Mouse (Mus musculus) forebrain, embryonic 12.5 days (tissue): Measurements from ENCODE around the gene Gm5890. TPM values are rescaled to one million over a fixed set of nuclear protein-coding genes. Genes with fewer than 3 reads are reported as not detected.
"Not testable (repeated sequence)": the region's sequence is repeated elsewhere in the genome, so short reads cannot be mapped to it uniquely, and the experiment has no call there.

Source experiments
- ATAC-seq: fragments of 200-750 bp; cut with Nextera tagmentation; 2 replicates; pipeline ENCODE4 v1.8.0; 2017; ENCODE audit warnings: moderate TSS enrichment; ENCODE audit not compliant: low FRiP score
- H3K27ac ChIP-seq: fragments of 300-500 bp; sonication (generic); 2 replicates; pipeline ENCODE4 v1.5.1; 2016; ENCODE audit warnings: mild to moderate bottlenecking
- H3K27me3 ChIP-seq: fragments of 300-500 bp; sonication (generic); 2 replicates; pipeline ENCODE4 v1.6.1; 2016; ENCODE audit warnings: mild to moderate bottlenecking
- H3K36me3 ChIP-seq: fragments of 300-500 bp; sonication (generic); replicated peaks from 2 replicates; pipeline ENCODE4 v1.6.1; 2016; ENCODE audit warnings: mild to moderate bottlenecking
- H3K4me1 ChIP-seq: fragments of 300-500 bp; sonication (generic); 2 replicates; pipeline ENCODE4 v1.6.1; 2016
- H3K4me2 ChIP-seq: fragments of 300-500 bp; sonication (generic); 2 replicates; pipeline ENCODE4 v1.6.1; 2016; ENCODE audit warnings: mild to moderate bottlenecking, moderate library complexity
- H3K4me3 ChIP-seq: fragments of 300-500 bp; sonication (generic); replicated peaks from 2 replicates; pipeline ENCODE4 v1.5.1; 2016; ENCODE audit warnings: mild to moderate bottlenecking
- H3K9ac ChIP-seq: fragments of 300-500 bp; sonication (generic); 2 replicates; pipeline ENCODE4 v1.6.1; 2016; ENCODE audit warnings: mild to moderate bottlenecking
- H3K9me3 ChIP-seq: fragments of 300-500 bp; sonication (generic); 2 replicates; pipeline ENCODE4 v1.6.1; 2016
- WGBS: fragments of 180-500 bp; shearing (Covaris S2); methylation state at CpG from one replicate; pipeline ENCODE4 v1.1.7; 2016; 5-methylcytosine and 5-hydroxymethylcytosine counted together
- polyA plus RNA-seq: library from polyadenylated mRNA; unstranded; fragments of >200 nt; fragmentation: Nextera tagmentation; extraction: Ambion mirVana; gene quantifications from 2 replicates; pipeline ENCODE4 v1.2.1, GENCODE M21; 2016

The Gm5890 gene
- not detected in 2 replicates for polyA plus RNA-seq

- not testable (repeated sequence) for H3K27me3 ChIP-seq, H3K9ac ChIP-seq, H3K4me2 ChIP-seq, H3K27ac ChIP-seq, H3K36me3 ChIP-seq, H3K9me3 ChIP-seq, ATAC-seq, H3K4me3 ChIP-seq, H3K4me1 ChIP-seq
- no CpG with 5 or more reads among the region's 3 CpGs for WGBS
These were observed at the start of gene Gm5890 for GRCm38 (mm10) chr7:20262734-20263133. Gm5890 (minus strand) TSS chr7:20262834.

GRCm38 (mm10) chr7:20233728-20234127 lies 28.9 kb downstream of the Gm5890 start, which contains the start of gene Gm4498:
Gm4498 (minus strand) TSS chr7:20233828.
- not testable (repeated sequence) for H3K9ac ChIP-seq, H3K9me3 ChIP-seq, H3K36me3 ChIP-seq, H3K4me1 ChIP-seq, H3K27ac ChIP-seq, H3K27me3 ChIP-seq, ATAC-seq, H3K4me2 ChIP-seq, H3K4me3 ChIP-seq
- no CpG with 5 or more reads among the region's 2 CpGs for WGBS

Other genes with a start within 250 kb of the Gm5890 start
- gene Vmn1r91, start 163.2 kb downstream of the Gm5890 start, polyA plus RNA-seq: not detected in 2 replicates
- gene Gm16442, start 140.3 kb downstream of the Gm5890 start, polyA plus RNA-seq: not detected in 2 replicates
- gene Vmn1r93, start 123.7 kb downstream of the Gm5890 start, polyA plus RNA-seq: not detected in 2 replicates
- gene Vmn1r94, start 94.5 kb downstream of the Gm5890 start, polyA plus RNA-seq: not detected in 2 replicates
- not detected in 2 replicates for gene Vmn1r95, start 69.1 kb downstream of the Gm5890 start, polyA plus RNA-seq
- not detected in 2 replicates for gene Gm6164, start 57.2 kb downstream of the Gm5890 start, polyA plus RNA-seq
- not detected in 2 replicates for gene Gm4498, start 29.0 kb downstream of the Gm5890 start, polyA plus RNA-seq
- not detected in 2 replicates for gene Gm4133, start 71.2 kb upstream of the Gm5890 start, polyA plus RNA-seq
- not detected in 2 replicates for gene Gm5728, start 112.6 kb upstream of the Gm5890 start, polyA plus RNA-seq
- gene Vmn1r100, start 155.1 kb upstream of the Gm5890 start, polyA plus RNA-seq: not detected in 2 replicates
- not detected in 2 replicates for gene Vmn1r101, start 179.8 kb upstream of the Gm5890 start, polyA plus RNA-seq
- gene Gm10670, start 212.1 kb upstream of the Gm5890 start, polyA plus RNA-seq: not detected in 2 replicates
- not detected in 2 replicates for gene Vmn1r103, start 247.7 kb upstream of the Gm5890 start, polyA plus RNA-seq